Mouse (Mus musculus) frontal cortex, adult 2 months (tissue): ENCODE data around the gene Nrsn1. TPM values are rescaled to one million over a fixed set of nuclear protein-coding genes. Genes with fewer than 3 reads are reported as not detected.
"Not testable (repeated sequence)": the region's sequence is repeated elsewhere in the genome, so short reads cannot be mapped to it uniquely, and the experiment has no call there.

Experiments
- DNase-seq, 2 experiments: peaks; one replicate each; pipeline ENCODE4 v3.0.0; 2022; ENCODE audit warnings: low spot score in 1 of 2; ENCODE audit errors: extremely low spot score in 1 of 2
- polyA plus RNA-seq: library from polyadenylated mRNA; depleted of rRNA; stranded (reverse); fragments of >200 nt; gene quantifications from 2 replicates; pipeline ENCODE4 v1.2.3, GENCODE M21; 2012; rRNA removed

The Nrsn1 gene
- polyA plus RNA-seq = 420 and 502 TPM in 2 replicates

DNA sequence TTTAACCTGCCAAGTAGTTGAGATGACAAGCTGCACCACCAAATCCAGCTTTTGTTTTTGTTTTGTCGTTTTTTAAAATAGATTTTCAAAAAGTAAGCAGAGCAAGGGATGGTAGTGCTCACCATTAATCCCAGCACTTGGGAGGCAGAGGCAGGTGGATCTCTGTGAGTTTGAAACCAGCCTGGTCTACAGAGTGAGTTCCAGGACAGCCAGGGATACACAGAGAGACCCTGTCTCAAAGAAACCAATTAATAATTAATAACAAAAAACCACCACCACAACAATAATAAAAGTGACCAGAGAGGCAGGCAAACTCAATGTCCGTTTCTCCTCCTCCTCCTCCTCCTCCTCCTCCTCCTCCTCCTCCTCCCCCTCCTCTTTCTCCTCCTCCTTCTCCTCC is at the start of gene Nrsn1:
Gene Nrsn1 (minus strand): TSS at position 101 of the 400 bp plus-strand sequence.
- not testable (repeated sequence) for DNase-seq

- no peak for DNase-seq
Measured at GRCm38 (mm10) chr13:25312059-25312458, 41.8 kb upstream of the Nrsn1 start.

DNA sequence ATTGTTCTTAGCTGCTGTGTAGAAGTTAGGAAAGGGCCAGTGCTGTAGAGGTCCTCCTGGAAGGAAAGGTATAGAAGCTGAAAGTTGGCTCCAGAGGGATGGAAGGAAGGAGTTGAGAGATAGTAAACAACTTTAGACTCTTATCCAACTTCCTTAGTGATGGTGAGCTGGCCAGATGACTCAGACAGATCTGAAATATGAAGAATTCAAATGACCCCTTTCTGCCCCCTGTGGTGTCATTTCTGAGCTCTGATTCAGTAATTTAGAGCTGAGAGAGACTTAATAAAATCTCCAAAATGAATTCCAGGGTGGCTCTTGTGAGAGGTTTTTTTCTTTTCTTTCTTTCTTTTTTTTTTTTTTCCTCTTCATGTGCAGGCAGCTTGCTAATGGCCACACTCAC is 39.8 kb upstream of the Nrsn1 start:
- DNase-seq = no peak

DNA sequence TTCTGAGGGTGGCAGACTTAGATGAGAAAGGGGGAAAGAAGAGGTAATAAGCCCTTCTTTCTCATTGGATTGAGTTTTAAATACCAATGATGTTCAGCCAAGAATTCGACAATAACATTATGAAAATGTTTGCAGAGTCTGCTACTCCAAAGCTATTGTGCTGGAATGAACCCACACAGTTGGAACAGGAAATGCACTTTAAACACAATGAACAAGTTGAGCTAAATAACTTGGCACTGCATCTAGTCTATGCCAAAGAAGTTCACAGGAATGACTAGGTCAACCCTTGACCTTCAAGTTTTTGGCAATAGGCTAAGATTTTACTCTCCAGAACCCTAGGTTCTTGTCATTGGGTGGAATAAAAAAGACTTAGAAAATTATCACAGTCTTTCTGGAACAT is 18.4 kb upstream of the Nrsn1 start:
- DNase-seq = no peak

GRCm38 (mm10) chr13:25274934-25275565 is 4.7 kb upstream of the Nrsn1 start:
- DNase-seq = no peak

DNA sequence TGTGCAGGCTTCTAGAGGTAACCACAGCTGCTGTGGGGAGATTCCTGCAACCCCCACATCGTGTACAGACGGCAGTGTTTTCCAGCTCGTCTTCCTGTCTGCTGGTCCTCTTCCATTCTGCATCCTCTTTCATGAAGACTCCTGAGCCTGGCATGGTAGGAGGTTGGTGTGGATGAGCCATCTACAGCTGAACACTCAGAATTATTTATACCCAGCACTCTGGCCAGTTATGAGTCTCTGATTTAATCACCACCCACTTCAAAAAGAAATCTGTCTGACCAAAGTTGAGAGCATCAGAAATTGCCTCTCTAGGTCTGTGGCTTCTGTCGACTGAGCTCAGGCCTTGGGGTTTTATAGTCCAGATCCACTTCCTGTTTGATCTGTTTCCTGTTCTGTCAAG is 1.9 kb upstream of the Nrsn1 start:
- DNase-seq = no peak

- peak in 1 of 2 experiments; percentile 76 for DNase-seq
Measured at GRCm38 (mm10) chr13:25269569-25270268, 583 bp downstream of the Nrsn1 start.

DNA sequence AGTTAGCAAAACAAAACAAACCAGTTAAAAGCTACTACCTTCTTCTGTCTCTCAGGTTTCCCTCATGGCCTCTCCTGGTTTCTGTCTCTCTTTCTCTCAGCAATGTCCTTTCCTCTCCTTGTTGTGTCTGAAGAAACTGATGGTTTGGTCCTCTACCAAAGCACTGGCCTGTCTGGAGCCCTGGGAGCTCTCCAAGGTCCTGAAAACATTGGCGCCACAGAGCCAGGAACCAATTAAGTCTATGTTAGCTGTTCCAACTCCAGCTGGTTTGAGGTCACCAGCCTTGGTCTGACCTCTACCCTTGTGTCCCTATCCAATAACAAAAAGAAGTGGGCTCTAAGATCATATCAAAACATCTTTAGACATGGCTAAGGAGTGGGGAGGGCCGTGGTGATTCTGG is 1.3 kb downstream of the Nrsn1 start:
- DNase-seq = peak in 1 of 2 experiments; percentile 51

DNA sequence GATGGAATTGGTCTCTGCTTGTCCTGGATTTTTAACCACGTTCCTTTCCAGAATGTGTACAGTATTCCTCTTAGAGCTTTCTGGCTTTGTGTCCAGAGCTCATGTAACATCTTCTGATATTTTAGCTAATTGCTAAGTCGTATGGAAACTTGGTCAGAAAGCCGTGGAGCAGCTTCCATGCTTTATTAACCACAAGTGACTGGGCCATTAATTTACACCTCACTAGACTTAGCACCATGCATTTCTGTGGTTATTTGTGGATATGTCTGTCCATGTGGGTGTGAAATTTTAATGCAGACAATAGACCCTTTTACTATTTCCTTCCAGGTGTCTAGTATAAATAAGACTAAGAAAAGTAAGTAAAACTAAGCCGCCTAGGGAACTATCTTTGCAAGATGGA is 7.6 kb downstream of the Nrsn1 start:
- no peak for DNase-seq

DNA sequence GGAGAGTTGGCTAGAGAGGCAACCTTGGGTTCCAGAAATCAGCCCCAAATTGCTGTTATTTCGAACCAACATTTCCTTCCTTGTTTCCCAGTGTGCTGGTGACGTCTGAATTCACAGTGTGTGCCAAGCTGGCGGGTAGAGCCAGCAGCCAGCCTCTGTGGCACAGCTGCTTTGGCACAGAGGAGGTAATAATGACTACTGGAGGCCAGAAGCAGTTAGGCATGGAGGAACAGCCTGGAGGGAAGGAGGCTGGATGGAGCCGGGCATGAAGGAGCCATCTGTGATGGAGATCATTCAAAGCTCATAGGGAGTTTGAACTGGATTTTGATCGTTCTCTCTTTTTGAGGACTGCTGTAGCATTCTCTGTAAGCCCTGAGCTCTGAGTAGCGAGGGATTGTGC is 12.7 kb downstream of the Nrsn1 start:
- no peak for DNase-seq

DNA sequence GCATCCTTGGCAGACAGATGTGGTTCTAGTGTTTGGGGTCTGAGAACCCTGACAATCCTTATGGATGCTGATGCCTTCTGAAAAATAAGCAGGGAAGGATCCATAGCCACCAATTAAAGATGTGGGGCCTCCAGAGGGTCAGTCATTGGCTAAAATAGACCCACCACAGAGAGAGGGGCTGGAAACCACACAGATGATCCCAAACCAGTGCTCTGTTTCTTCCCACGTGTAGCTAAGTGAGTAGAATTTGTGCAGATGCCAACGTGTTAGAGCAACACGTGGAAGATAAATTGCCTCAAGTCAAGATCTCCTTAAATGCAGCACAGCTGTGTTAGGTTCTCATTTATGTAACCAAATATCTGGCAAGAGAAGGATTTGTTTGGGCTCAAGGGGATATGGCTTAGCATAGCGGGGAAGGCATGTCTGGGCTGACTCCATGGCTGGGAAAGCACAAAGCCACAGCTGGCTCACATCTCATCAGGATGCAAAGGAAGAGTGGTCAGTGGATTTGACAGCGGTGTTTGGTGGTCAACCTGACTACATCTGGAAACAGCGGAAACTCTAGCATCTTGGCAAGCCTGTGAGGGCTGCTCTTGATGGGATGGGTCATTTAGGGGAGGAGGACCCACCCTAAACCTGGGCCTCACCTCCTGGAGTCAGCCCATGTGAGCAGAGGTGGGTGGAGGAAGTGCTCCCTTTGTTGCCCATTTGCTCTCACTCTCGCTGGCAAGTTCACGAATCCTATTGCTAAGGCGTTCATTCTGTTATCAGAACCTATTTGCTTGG is 15.6 kb downstream of the Nrsn1 start:
- no peak for DNase-seq

DNA sequence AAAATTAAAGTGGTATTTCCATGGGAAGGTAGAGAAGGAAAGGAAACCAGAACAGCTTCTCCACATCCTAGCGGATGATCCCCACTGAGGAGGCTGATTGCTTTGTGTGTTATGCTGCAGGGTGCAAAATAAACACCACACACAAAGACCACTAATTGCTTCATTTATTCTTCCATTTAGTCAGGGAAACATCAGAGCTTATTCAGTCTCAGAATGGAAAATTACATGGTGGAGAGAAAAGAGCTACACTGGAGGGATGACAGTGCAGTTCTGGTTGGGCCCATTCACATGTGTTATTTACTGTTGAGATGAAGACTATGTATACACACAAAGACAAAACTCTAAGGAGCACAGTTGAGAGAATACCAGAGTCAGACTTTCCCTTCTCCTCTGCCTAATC is 18.4 kb downstream of the Nrsn1 start:
- no peak for DNase-seq

GRCm38 (mm10) chr13:25220186-25220787 is 50.0 kb downstream of the Nrsn1 start:
- DNase-seq = no peak

DNA sequence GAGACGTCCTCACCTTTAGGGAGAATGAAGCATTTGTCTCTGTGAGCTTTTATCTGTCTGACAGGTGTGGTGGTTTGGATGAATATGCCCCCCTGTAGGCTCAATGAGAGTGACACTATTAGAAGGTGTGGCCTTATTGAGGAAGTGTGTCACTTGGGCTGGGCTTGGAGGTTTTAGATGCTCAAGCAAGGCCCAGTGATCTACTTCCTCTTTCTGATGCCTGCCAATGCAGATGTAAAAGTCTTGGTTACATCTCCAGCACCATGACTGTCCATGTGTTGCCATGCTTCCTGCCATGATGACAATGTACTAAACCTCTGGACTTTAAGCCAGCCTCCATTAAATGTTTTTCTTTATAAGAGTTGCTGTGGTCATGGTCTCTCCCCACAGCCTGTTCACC is 51.9 kb downstream of the Nrsn1 start:
- DNase-seq = no peak

DNA sequence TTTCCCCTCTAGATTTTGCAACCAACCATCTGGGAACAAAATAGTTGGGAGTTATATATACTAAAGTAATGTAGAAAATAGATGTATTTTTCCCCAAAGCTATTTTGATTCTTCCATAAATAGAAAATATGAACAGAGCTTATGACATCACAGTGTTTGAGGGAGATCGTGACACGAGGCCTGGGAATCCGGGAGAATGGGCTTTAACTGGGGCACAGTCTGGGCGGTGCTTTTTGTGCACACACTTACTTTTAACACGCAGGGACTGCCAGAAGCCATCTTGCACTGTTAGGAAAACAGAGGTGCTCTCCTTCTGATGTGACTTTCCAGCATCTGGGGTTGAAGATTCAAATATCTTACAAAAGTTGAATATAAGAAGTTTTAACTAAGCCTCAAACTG is 63.4 kb downstream of the Nrsn1 start:
- no peak for DNase-seq

Other genes starting within 250 kb of the Nrsn1 start
- 8.7 and 10.0 TPM in 2 replicates for gene Dcdc2a, start 214.5 kb downstream of the Nrsn1 start, polyA plus RNA-seq